Mouse (Mus musculus): ENCODE results near the gene Prr9. TPM values are rescaled to one million over a fixed set of nuclear protein-coding genes. Genes with fewer than 3 reads are reported as not detected.

The Prr9 gene
- total and polyA plus RNA-seq, 2 experiments from 2014 or later = not detected

DNA sequence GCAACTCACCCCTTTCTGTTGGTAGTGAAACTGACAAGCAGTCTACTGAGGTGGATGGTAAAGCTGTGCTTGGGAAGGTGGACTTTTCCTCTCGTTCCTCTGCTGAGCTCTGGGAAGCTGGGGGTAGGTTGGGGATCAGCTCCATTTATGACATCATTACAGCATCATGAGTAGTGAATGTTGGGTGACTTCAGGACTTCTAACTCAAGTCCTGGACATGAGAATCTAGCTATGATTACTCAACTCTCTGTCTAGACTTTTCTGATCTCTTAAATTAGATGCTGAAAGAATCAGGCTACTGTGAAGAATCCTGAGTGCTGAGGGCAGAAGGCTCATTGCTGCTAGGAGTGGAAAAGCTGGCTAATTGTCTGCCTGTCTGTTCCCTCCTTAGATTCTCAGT, 18.9 kb upstream of the Prr9 start, which contains the start of gene Lelp1:
Gene Lelp1, minus strand, starts transcription at position 101 of the 400 bp plus-strand sequence.
- DNase-seq (ENCODE audit: low spot score) = no peak
- H3K27me3 ChIP-seq (ENCODE audit: control insufficient read depth, insufficient read depth, low read length) = no peaks in the 10 kb centered on the region
- H3K9me3 ChIP-seq (replicated peaks; ENCODE audit: control insufficient read depth, low read length) = no peaks in the 10 kb centered on the region
- no peak for TF ChIP-seq EP300 (IDR thresholded peaks at IDR 0.05; ENCODE audit: low read depth)
- WGBS = 54% methylated on average over 1 of the region's 1 CpGs
- H3K4me3 ChIP-seq (ENCODE audit: low read depth, low read length) = no peak within 1 kb of the TSS
- no peak within 1 kb of the TSS for H3K9ac ChIP-seq (replicated peaks; ENCODE audit: low read depth, low read length)
- H3K4me2 ChIP-seq (ENCODE audit: low read depth, low read length) = no peak within 1 kb of the TSS
- no peaks in the 10 kb centered on the region for H3K36me3 ChIP-seq (replicated peaks; ENCODE audit: control insufficient read depth, insufficient read depth, low read length)
- H3K4me1 ChIP-seq (ENCODE audit: control insufficient read depth, insufficient read depth) = no peaks in the 10 kb centered on the region
- ATAC-seq (ENCODE audit: insufficient read depth, low read depth) = no peak
- no peak within 1 kb of the TSS for H3K27ac ChIP-seq (ENCODE audit: low read depth)

DNA sequence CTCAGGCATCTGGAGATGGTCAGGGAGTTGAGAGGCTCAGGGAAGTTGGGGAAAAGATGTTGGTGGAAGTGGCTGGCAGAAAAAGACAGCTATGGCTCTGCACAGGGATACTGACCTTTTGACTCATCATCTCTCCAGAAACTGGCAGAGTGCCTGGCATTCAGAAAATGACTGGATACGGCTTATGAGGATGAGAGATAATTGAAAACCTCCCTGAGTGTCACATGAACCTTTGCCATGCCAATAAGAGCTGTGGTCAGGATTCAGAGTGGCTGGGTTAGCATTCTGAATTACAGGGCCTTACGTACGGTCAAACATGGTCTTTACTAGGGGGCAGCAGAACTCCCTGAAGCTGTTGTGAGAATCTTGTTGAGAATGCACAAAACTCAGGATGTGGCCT, 2.8 kb downstream of the Prr9 start:
- Histone ChIP-seq H3K4me3 (ENCODE audit: low read depth, low read length) (no peak overlapping the region), H3K27ac (ENCODE audit: low read depth) (no peak overlapping the region), H3K4me1 (ENCODE audit: control insufficient read depth, insufficient read depth) (no peaks in the 10 kb centered on the region), H3K27me3 (ENCODE audit: control insufficient read depth, insufficient read depth, low read length) (no peaks in the 10 kb centered on the region), H3K4me2 (ENCODE audit: low read depth, low read length) (no peak overlapping the region), H3K9ac (replicated peaks; ENCODE audit: low read depth, low read length) (no peak overlapping the region), H3K36me3 (replicated peaks; ENCODE audit: control insufficient read depth, insufficient read depth, low read length) (no peaks in the 10 kb centered on the region), H3K9me3 (replicated peaks; ENCODE audit: control insufficient read depth, low read length) (no peaks in the 10 kb centered on the region)
- WGBS = 63% methylated on average over 3 of the region's 3 CpGs
- TF ChIP-seq CTCF (IDR thresholded peaks at IDR 0.05; ENCODE audit: low read depth) = no peak
- no peak for TF ChIP-seq EP300 (IDR thresholded peaks at IDR 0.05; ENCODE audit: low read depth)
- ATAC-seq (ENCODE audit: insufficient read depth, low read depth) (no peak), DNase-seq (ENCODE audit: low spot score) (no peak)

DNA sequence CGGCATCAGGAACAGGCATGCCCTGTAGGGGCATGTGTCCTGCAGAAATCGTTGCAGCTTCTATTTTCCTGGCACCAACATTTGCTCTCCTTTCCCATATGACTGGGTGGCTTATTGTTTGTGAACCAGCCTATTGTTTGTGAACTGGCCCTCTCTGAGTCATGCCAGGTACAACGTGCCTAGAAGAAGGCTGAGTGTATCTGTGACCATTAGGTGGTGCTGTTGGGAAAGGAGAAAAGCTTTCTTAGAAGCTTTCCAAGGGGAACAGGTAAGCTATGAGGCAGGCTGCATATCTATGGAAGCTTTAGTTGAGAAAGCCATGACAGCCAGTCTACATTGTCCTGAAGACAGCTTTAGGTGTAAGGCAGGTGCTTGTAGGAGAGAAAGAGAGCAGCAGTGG, 5.8 kb downstream of the Prr9 start:
- Histone ChIP-seq H3K4me1 (ENCODE audit: control insufficient read depth, insufficient read depth) (no peaks in the 10 kb centered on the region), H3K4me2 (ENCODE audit: low read depth, low read length) (no peak overlapping the region), H3K4me3 (ENCODE audit: low read depth, low read length) (no peak overlapping the region), H3K27ac (ENCODE audit: low read depth) (no peak overlapping the region), H3K9ac (replicated peaks; ENCODE audit: low read depth, low read length) (no peak overlapping the region), H3K27me3 (ENCODE audit: control insufficient read depth, insufficient read depth, low read length) (no peaks in the 10 kb centered on the region), H3K9me3 (replicated peaks; ENCODE audit: control insufficient read depth, low read length) (no peaks in the 10 kb centered on the region), H3K36me3 (replicated peaks; ENCODE audit: control insufficient read depth, insufficient read depth, low read length) (no peaks in the 10 kb centered on the region)
- no peak for TF ChIP-seq EP300 (IDR thresholded peaks at IDR 0.05; ENCODE audit: low read depth)
- TF ChIP-seq CTCF (IDR thresholded peaks at IDR 0.05; ENCODE audit: low read depth) = peak; percentile 52
- no peak for ATAC-seq (ENCODE audit: insufficient read depth, low read depth)
- DNase-seq (ENCODE audit: low spot score) = no peak
- WGBS = 26% methylated on average over 3 of the region's 3 CpGs

DNA sequence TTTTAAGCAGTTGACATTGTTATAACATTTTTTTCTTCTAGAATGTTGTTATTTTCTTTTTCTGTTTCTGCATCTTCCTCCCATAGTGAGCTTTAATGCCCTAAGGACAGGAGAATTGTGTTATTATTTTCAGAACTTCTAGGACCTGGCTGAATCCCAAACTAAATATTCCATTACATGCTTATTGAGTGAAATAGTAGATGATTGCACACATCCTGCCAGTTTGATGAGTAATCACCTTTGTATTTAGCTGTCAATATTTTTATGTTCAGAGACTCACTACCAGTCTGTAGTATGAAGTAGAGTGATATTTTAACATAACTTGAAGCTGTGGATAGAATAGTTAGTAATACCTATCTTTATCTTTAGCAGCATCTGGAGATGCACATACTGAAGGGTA, 12.2 kb downstream of the Prr9 start:
- no peaks in the 10 kb centered on the region for H3K36me3 ChIP-seq (replicated peaks; ENCODE audit: control insufficient read depth, insufficient read depth, low read length)
- H3K9ac ChIP-seq (replicated peaks; ENCODE audit: low read depth, low read length) = no peak overlapping the region
- H3K27me3 ChIP-seq (ENCODE audit: control insufficient read depth, insufficient read depth, low read length) = no peaks in the 10 kb centered on the region
- TF ChIP-seq CTCF (IDR thresholded peaks at IDR 0.05; ENCODE audit: low read depth) (no peak), EP300 (IDR thresholded peaks at IDR 0.05; ENCODE audit: low read depth) (no peak)
- H3K27ac ChIP-seq (ENCODE audit: low read depth) = no peak overlapping the region
- no peak for DNase-seq (ENCODE audit: low spot score)
- H3K9me3 ChIP-seq (replicated peaks; ENCODE audit: control insufficient read depth, low read length) = no peaks in the 10 kb centered on the region
- no peaks in the 10 kb centered on the region for H3K4me1 ChIP-seq (ENCODE audit: control insufficient read depth, insufficient read depth)
- H3K4me3 ChIP-seq (ENCODE audit: low read depth, low read length) = no peak overlapping the region
- no peak for ATAC-seq (ENCODE audit: insufficient read depth, low read depth)
- no peak overlapping the region for H3K4me2 ChIP-seq (ENCODE audit: low read depth, low read length)

DNA sequence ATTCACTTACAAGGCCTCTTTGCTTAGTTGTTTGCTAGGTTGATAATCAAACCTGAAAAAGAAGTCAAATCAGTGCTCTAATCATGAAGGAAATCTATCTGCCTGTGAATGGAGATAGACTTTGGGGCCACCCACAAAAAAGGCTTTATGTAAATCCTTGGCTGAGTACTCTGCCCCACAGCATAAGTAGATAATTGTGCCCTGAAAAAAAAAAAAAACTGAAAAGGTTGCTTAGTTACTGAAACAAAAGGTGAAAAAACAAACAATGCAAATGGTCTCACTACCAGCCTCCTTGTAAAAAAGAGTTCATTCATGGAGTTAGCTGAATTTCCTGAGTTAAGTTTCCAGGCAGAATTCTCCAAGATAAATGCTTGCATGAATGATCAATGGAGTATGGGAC, 13.0 kb downstream of the Prr9 start:
- Histone ChIP-seq H3K4me1 (ENCODE audit: control insufficient read depth, insufficient read depth) (no peaks in the 10 kb centered on the region), H3K4me3 (ENCODE audit: low read depth, low read length) (no peak overlapping the region), H3K36me3 (replicated peaks; ENCODE audit: control insufficient read depth, insufficient read depth, low read length) (no peaks in the 10 kb centered on the region), H3K27me3 (ENCODE audit: control insufficient read depth, insufficient read depth, low read length) (no peaks in the 10 kb centered on the region), H3K9ac (replicated peaks; ENCODE audit: low read depth, low read length) (no peak overlapping the region), H3K27ac (ENCODE audit: low read depth) (no peak overlapping the region), H3K4me2 (ENCODE audit: low read depth, low read length) (no peak overlapping the region), H3K9me3 (replicated peaks; ENCODE audit: control insufficient read depth, low read length) (no peaks in the 10 kb centered on the region)
- ATAC-seq (ENCODE audit: insufficient read depth, low read depth) (no peak), DNase-seq (ENCODE audit: low spot score) (no peak)
- TF ChIP-seq CTCF (IDR thresholded peaks at IDR 0.05; ENCODE audit: low read depth) = no peak
- no peak for TF ChIP-seq EP300 (IDR thresholded peaks at IDR 0.05; ENCODE audit: low read depth)

DNA sequence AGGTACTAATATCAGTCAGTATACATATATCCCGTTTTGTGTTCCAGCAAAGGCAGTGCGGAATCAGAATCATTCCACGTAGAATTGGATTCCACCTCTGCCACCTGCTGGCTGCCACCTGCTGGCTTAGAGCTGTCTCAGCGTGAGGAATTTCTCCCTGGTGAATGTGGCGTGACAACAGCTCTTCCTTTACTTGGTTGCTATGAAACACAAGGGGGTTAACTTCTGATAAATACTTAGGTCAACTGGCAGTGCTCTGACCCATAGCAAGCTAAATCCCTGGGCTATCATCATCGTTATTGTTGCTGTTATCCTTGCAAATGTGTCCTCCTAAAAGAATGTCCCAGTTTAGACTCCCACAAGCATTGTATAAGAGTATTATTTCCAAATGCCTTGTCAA, 17.2 kb downstream of the Prr9 start:
- ATAC-seq (ENCODE audit: insufficient read depth, low read depth) (peak; percentile 53; the same call in 1 of the 2 replicates), DNase-seq (ENCODE audit: low spot score) (peak; percentile 45)
- WGBS = 2% methylated on average over 6 of the region's 6 CpGs
- no peak overlapping the region for H3K4me3 ChIP-seq (ENCODE audit: low read depth, low read length)
- no peak overlapping the region for H3K27ac ChIP-seq (ENCODE audit: low read depth)
- H3K4me1 ChIP-seq (ENCODE audit: control insufficient read depth, insufficient read depth) = no peaks in the 10 kb centered on the region
- no peaks in the 10 kb centered on the region for H3K36me3 ChIP-seq (replicated peaks; ENCODE audit: control insufficient read depth, insufficient read depth, low read length)
- no peaks in the 10 kb centered on the region for H3K9me3 ChIP-seq (replicated peaks; ENCODE audit: control insufficient read depth, low read length)
- H3K9ac ChIP-seq (replicated peaks; ENCODE audit: low read depth, low read length) = no peak overlapping the region
- H3K27me3 ChIP-seq (ENCODE audit: control insufficient read depth, insufficient read depth, low read length) = no peaks in the 10 kb centered on the region
- no peak overlapping the region for H3K4me2 ChIP-seq (ENCODE audit: low read depth, low read length)
- no peak for TF ChIP-seq EP300 (IDR thresholded peaks at IDR 0.05; ENCODE audit: low read depth)
- TF ChIP-seq CTCF (IDR thresholded peaks at IDR 0.05; ENCODE audit: low read depth) = peak; percentile 71
